Mouse (Mus musculus): ENCODE measurements around the gene Proser2. TPM values are rescaled to one million over a fixed set of nuclear protein-coding genes. Genes with fewer than 3 reads are reported as not detected.

Gene Proser2
- polyA plus RNA-seq, 1 experiment: 0.94 TPM

DNA sequence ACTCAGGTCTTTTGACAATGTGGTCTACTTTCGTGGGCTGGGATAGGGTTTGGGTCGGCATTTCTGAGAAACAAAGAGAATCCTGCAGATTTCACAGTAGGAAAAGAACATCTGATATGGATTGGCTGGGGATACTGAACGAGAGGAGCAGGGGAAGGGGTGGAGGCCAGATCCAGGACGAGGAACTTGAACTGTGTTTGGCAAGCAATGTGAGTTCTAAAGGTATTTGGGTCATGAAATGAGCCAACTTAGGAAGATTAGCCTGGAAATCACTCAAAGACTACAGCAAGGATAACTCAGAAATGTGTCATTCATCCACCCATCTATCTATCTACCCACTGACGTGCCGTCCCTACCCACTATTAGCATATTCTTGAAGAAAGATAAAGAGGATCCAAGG lies 62.7 kb downstream of the Proser2 start:
- no peaks in the 10 kb centered on the region for H3K27me3 ChIP-seq (ENCODE audit: control insufficient read depth, insufficient read depth, insufficient read length)
- no peaks in the 10 kb centered on the region for H3K36me3 ChIP-seq (ENCODE audit: control insufficient read depth, insufficient read depth)
- H3K79me2 ChIP-seq (ENCODE audit: control insufficient read depth, insufficient read depth): no peaks in the 10 kb centered on the region
- no peak overlapping the region for H3K4me2 ChIP-seq (ENCODE audit: low read depth)
- H3ac ChIP-seq (ENCODE audit: control insufficient read depth, insufficient read length): no peak overlapping the region
- no peak overlapping the region for H3K4me3 ChIP-seq
- TF ChIP-seq CEBPB (IDR thresholded peaks at IDR 0.05; ENCODE audit: insufficient read depth, poor library complexity, severe bottlenecking) (no peak), POLR2A (IDR thresholded peaks at IDR 0.05; ENCODE audit: insufficient read length, low read depth) (no peak), MYOD1 (IDR thresholded peaks at IDR 0.05; ENCODE audit: control insufficient read depth in 1 of 3, insufficient read length in 2 of 3, low read depth in 2 of 3) (no peak), REST (IDR thresholded peaks at IDR 0.05; ENCODE audit: insufficient read depth, insufficient read length) (no peak), TCF3 (IDR thresholded peaks at IDR 0.05; ENCODE audit: insufficient read length, low read depth) (no peak), MAX (IDR thresholded peaks at IDR 0.05; ENCODE audit: low read depth) (no peak)

GRCm38 (mm10) chr2:6060071-6060804 lies 69.8 kb downstream of the Proser2 start:
- Histone ChIP-seq H3K79me2 (ENCODE audit: control insufficient read depth, insufficient read depth) (no peaks in the 10 kb centered on the region), H3K27me3 (ENCODE audit: control insufficient read depth, insufficient read depth, insufficient read length) (no peaks in the 10 kb centered on the region), H3K4me2 (ENCODE audit: low read depth) (no peak overlapping the region), H3K36me3 (ENCODE audit: control insufficient read depth, insufficient read depth) (peaks cover 14% of the 10 kb centered on the region), H3K4me3 (no peak overlapping the region), H3ac (ENCODE audit: control insufficient read depth, insufficient read length) (no peak overlapping the region)
- TF ChIP-seq CEBPB (IDR thresholded peaks at IDR 0.05; ENCODE audit: insufficient read depth, poor library complexity, severe bottlenecking): no peak
- no peak for TF ChIP-seq POLR2AphosphoS2 (IDR thresholded peaks at IDR 0.05; ENCODE audit: insufficient read length, low read depth)
- no peak for TF ChIP-seq E2F4 (IDR thresholded peaks at IDR 0.05; ENCODE audit: insufficient read depth)

GRCm38 (mm10) chr2:6059291-6059690 lies 70.7 kb downstream of the Proser2 start:
- Histone ChIP-seq H3K36me3 (ENCODE audit: control insufficient read depth, insufficient read depth) (peaks cover 14% of the 10 kb centered on the region), H3K27me3 (ENCODE audit: control insufficient read depth, insufficient read depth, insufficient read length) (no peaks in the 10 kb centered on the region), H3ac (ENCODE audit: control insufficient read depth, insufficient read length) (no peak overlapping the region), H3K4me2 (ENCODE audit: low read depth) (no peak overlapping the region), H3K79me2 (ENCODE audit: control insufficient read depth, insufficient read depth) (no peaks in the 10 kb centered on the region), H3K4me3 (no peak overlapping the region)
- no peak for TF ChIP-seq POLR2AphosphoS2 (IDR thresholded peaks at IDR 0.05; ENCODE audit: insufficient read length, low read depth)
- TF ChIP-seq MYOG (IDR thresholded peaks at IDR 0.05; ENCODE audit: control insufficient read depth in 1 of 3, insufficient read depth in 1 of 3, insufficient read length in 2 of 3, low read depth in 2 of 3): no peak
- no peak for TF ChIP-seq MAX (IDR thresholded peaks at IDR 0.05; ENCODE audit: low read depth)
- TF ChIP-seq E2F4 (IDR thresholded peaks at IDR 0.05; ENCODE audit: insufficient read depth): no peak
- no peak for TF ChIP-seq TCF12 (IDR thresholded peaks at IDR 0.05; ENCODE audit: insufficient read depth, poor library complexity, severe bottlenecking)
- TF ChIP-seq CEBPB (IDR thresholded peaks at IDR 0.05; ENCODE audit: insufficient read depth, poor library complexity, severe bottlenecking): no peak
- no peak for TF ChIP-seq MYOD1 (IDR thresholded peaks at IDR 0.05; ENCODE audit: control insufficient read depth in 1 of 3, insufficient read length in 2 of 3, low read depth in 2 of 3)
- TF ChIP-seq SRF (IDR thresholded peaks at IDR 0.05; ENCODE audit: control insufficient read depth, insufficient read length, low read depth): no peak
- TF ChIP-seq USF1 (IDR thresholded peaks at IDR 0.05; ENCODE audit: low read depth): no peak
- no peak for TF ChIP-seq REST (IDR thresholded peaks at IDR 0.05; ENCODE audit: insufficient read depth, insufficient read length)
- no peak for TF ChIP-seq TCF3 (IDR thresholded peaks at IDR 0.05; ENCODE audit: insufficient read length, low read depth)
- TF ChIP-seq POLR2A (IDR thresholded peaks at IDR 0.05; ENCODE audit: insufficient read length, low read depth): no peak

DNA sequence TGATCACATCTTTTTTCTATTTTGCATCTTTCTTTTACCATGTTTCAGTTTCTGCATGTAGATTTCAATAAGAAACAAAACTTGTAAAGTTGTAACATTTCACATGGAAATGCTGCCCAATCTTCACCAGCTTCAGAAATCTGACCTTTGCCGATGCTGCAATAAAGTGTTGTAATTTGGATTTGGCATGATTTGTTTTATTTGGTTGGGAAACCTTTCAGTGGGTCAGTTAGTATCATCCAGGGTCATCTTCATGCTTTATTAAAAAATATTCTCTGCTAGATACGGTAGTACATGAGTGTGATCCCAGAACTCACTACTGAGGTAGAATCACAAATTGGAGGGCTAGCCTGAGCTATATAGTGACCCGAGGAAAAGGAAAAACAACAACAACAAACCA lies 73.5 kb downstream of the Proser2 start:
- peaks cover 27% of the 10 kb centered on the region for H3K36me3 ChIP-seq (ENCODE audit: control insufficient read depth, insufficient read depth)
- TF ChIP-seq E2F4 (IDR thresholded peaks at IDR 0.05; ENCODE audit: insufficient read depth) (no peak), SRF (IDR thresholded peaks at IDR 0.05; ENCODE audit: control insufficient read depth, insufficient read length, low read depth) (no peak), POLR2A (IDR thresholded peaks at IDR 0.05; ENCODE audit: insufficient read length, low read depth) (no peak), REST (IDR thresholded peaks at IDR 0.05; ENCODE audit: insufficient read depth, insufficient read length) (no peak), TCF12 (IDR thresholded peaks at IDR 0.05; ENCODE audit: insufficient read depth, poor library complexity, severe bottlenecking) (no peak), POLR2AphosphoS2 (IDR thresholded peaks at IDR 0.05; ENCODE audit: insufficient read length, low read depth) (no peak), TCF3 (IDR thresholded peaks at IDR 0.05; ENCODE audit: insufficient read length, low read depth) (no peak), MAX (IDR thresholded peaks at IDR 0.05; ENCODE audit: low read depth) (no peak), CEBPB (IDR thresholded peaks at IDR 0.05; ENCODE audit: insufficient read depth, poor library complexity, severe bottlenecking) (no peak), USF1 (IDR thresholded peaks at IDR 0.05; ENCODE audit: low read depth) (no peak), MYOG (IDR thresholded peaks at IDR 0.05; ENCODE audit: control insufficient read depth in 1 of 3, insufficient read depth in 1 of 3, insufficient read length in 2 of 3, low read depth in 2 of 3) (no peak), MYOD1 (IDR thresholded peaks at IDR 0.05; ENCODE audit: control insufficient read depth in 1 of 3, insufficient read length in 2 of 3, low read depth in 2 of 3) (no peak)

GRCm38 (mm10) chr2:6055466-6055865 lies 74.5 kb downstream of the Proser2 start:
- Histone ChIP-seq H3K79me2 (ENCODE audit: control insufficient read depth, insufficient read depth) (no peaks in the 10 kb centered on the region), H3K4me2 (ENCODE audit: low read depth) (no peak overlapping the region), H3ac (ENCODE audit: control insufficient read depth, insufficient read length) (no peak overlapping the region), H3K27me3 (ENCODE audit: control insufficient read depth, insufficient read depth, insufficient read length) (no peaks in the 10 kb centered on the region), H3K4me3 (no peak overlapping the region), H3K36me3 (ENCODE audit: control insufficient read depth, insufficient read depth) (peaks cover 28% of the 10 kb centered on the region)
- TF ChIP-seq MYOD1 (IDR thresholded peaks at IDR 0.05; ENCODE audit: control insufficient read depth in 1 of 3, insufficient read length in 2 of 3, low read depth in 2 of 3) (no peak), TCF12 (IDR thresholded peaks at IDR 0.05; ENCODE audit: insufficient read depth, poor library complexity, severe bottlenecking) (no peak), POLR2A (IDR thresholded peaks at IDR 0.05; ENCODE audit: insufficient read length, low read depth) (no peak), CEBPB (IDR thresholded peaks at IDR 0.05; ENCODE audit: insufficient read depth, poor library complexity, severe bottlenecking) (no peak), REST (IDR thresholded peaks at IDR 0.05; ENCODE audit: insufficient read depth, insufficient read length) (no peak), SRF (IDR thresholded peaks at IDR 0.05; ENCODE audit: control insufficient read depth, insufficient read length, low read depth) (no peak), USF1 (IDR thresholded peaks at IDR 0.05; ENCODE audit: low read depth) (no peak), MAX (IDR thresholded peaks at IDR 0.05; ENCODE audit: low read depth) (no peak), POLR2AphosphoS2 (IDR thresholded peaks at IDR 0.05; ENCODE audit: insufficient read length, low read depth) (no peak), MYOG (IDR thresholded peaks at IDR 0.05; ENCODE audit: control insufficient read depth in 1 of 3, insufficient read depth in 1 of 3, insufficient read length in 2 of 3, low read depth in 2 of 3) (no peak), TCF3 (IDR thresholded peaks at IDR 0.05; ENCODE audit: insufficient read length, low read depth) (no peak), E2F4 (IDR thresholded peaks at IDR 0.05; ENCODE audit: insufficient read depth) (no peak)

More for the DNA sequence above, 73.5 kb downstream of the Proser2 start:
- no peaks in the 10 kb centered on the region for H3K79me2 ChIP-seq (ENCODE audit: control insufficient read depth, insufficient read depth)
- no peak overlapping the region for H3K4me2 ChIP-seq (ENCODE audit: low read depth)
- H3K27me3 ChIP-seq (ENCODE audit: control insufficient read depth, insufficient read depth, insufficient read length): no peaks in the 10 kb centered on the region
- H3ac ChIP-seq (ENCODE audit: control insufficient read depth, insufficient read length): no peak overlapping the region
- no peak overlapping the region for H3K4me3 ChIP-seq
